23 mouse cellular contexts compared by ENCODE assay signal in genomic region chr17:73935163-73935562, GRCm38 (mm10).
"Had no signal": no experiment of that assay in that cellular context is flagged by ENCODE, and none has a peak within 500 bp of the region (broad histone marks: within the 10 kb centered on the region; RNA-seq: fewer than 3 reads in every experiment).

No protein-coding gene starts in this region.

- H3K9me3 ChIP-seq: liver, embryonic 15.5 days; lung, embryonic 15.5 days; megakaryocyte, embryonic 14.5 days; midbrain, embryonic 10.5 days; neural tube, embryonic 13.5 days had no signal

- H3K36me3 ChIP-seq: liver, embryonic 15.5 days; lung, embryonic 15.5 days; midbrain, embryonic 10.5 days; midbrain, embryonic 13.5 days; neural tube, embryonic 13.5 days had no signal

- DNase-seq: kidney, adult 11 months; kidney, adult 8-10 months; kidney, postnatal 14 days; kidney, postnatal 4 days; layer of hippocampus, adult 9-11 months; lung, adult 18-20 months; lung, postnatal 10 days; lung, postnatal 36 days; retina, postnatal 1 day; right cerebral cortex, postnatal 25 days; spleen, adult 18-20 months; thymus, adult 18-20 months; thymus, postnatal 14 days had no signal

- H3K4me2 ChIP-seq: liver, embryonic 11.5 days; liver, embryonic 15.5 days; lung, embryonic 15.5 days; midbrain, embryonic 13.5 days; neural tube, embryonic 13.5 days had no signal

- H3K4me1 ChIP-seq: liver, embryonic 15.5 days; lung, embryonic 15.5 days; megakaryocyte, embryonic 14.5 days; midbrain, embryonic 10.5 days; midbrain, embryonic 13.5 days; neural tube, embryonic 13.5 days had no signal

- ATAC-seq: midbrain, embryonic 13.5 days; midbrain, embryonic 16.5 days had no signal

- H3K27me3 ChIP-seq: liver, embryonic 15.5 days; lung, embryonic 15.5 days; midbrain, embryonic 13.5 days; neural tube, embryonic 13.5 days had no signal

- H3K4me3 ChIP-seq: left cerebral cortex, adult 2 months; liver, embryonic 15.5 days; lung, embryonic 15.5 days; megakaryocyte, embryonic 14.5 days; midbrain, embryonic 10.5 days; midbrain, embryonic 13.5 days; myocyte; neural tube, embryonic 13.5 days had no signal

- H3K27ac ChIP-seq: left cerebral cortex, adult 2 months; liver, embryonic 15.5 days; lung, embryonic 15.5 days; midbrain, embryonic 10.5 days; midbrain, embryonic 13.5 days; neural tube, embryonic 13.5 days had no signal

- H3K9ac ChIP-seq: liver, embryonic 15.5 days; lung, embryonic 15.5 days; midbrain, embryonic 13.5 days; neural tube, embryonic 13.5 days had no signal
